Mouse (Mus musculus) spleen, adult 2 months (tissue): ENCODE measurements around the gene Samm50. TPM values are rescaled to one million over a fixed set of nuclear protein-coding genes. Genes with fewer than 3 reads are reported as not detected.

ENCODE experiments used
- DNase-seq, 2 experiments: peaks; one replicate each; pipeline versions ENCODE4 v3.0.0 to v3.0.0-alpha.2; 2012 to 2021; ENCODE audit warnings: low spot score in 2 of 2, low read depth in 1 of 2
- H3K27ac ChIP-seq: fragments of 200-500 bp; 2 replicates; pipeline ENCODE4 v1.5.1; 2012; ENCODE audit warnings: low read length, inconsistent platforms; ENCODE audit not compliant: insufficient read depth
- H3K27me3 ChIP-seq: fragments of 200-500 bp; 2 replicates; pipeline ENCODE4 v1.6.1; 2012; ENCODE audit warnings: mild to moderate bottlenecking, moderate library complexity, low read length, inconsistent platforms; ENCODE audit not compliant: control insufficient read depth, insufficient read depth
- H3K36me3 ChIP-seq: fragments of 200-500 bp; 2 replicates; pipeline ENCODE4 v1.6.1; 2012; ENCODE audit warnings: mild to moderate bottlenecking, low read length, inconsistent platforms; ENCODE audit not compliant: control insufficient read depth, insufficient read depth
- H3K4me1 ChIP-seq: fragments of 200-500 bp; 2 replicates; pipeline ENCODE4 v1.6.1; 2011; ENCODE audit warnings: inconsistent platforms; ENCODE audit not compliant: control insufficient read depth, insufficient read depth, insufficient read length
- H3K4me3 ChIP-seq: fragments of 200-500 bp; 2 replicates; pipeline ENCODE4 v1.5.1; 2011; ENCODE audit warnings: mild to moderate bottlenecking, inconsistent platforms; ENCODE audit not compliant: insufficient read depth, insufficient read length; ENCODE audit errors: extremely low read depth
- CTCF ChIP-seq: fragments of 200-500 bp; IDR thresholded peaks from 2 replicates; pipeline ENCODE4 v1.5.1; 2011; ENCODE audit warnings: mild to moderate bottlenecking, inconsistent platforms; ENCODE audit not compliant: insufficient read depth, insufficient read length, insufficient replicate concordance; ENCODE audit errors: extremely low read depth
- POLR2A ChIP-seq: fragments of 200-500 bp; IDR thresholded peaks from 2 replicates; pipeline ENCODE4 v1.6.1; 2011; ENCODE audit warnings: low read depth, low read length, inconsistent platforms
- WGBS: fragments of 180-500 bp; shearing (Covaris S2); methylation state at CpG from one replicate; pipeline ENCODE4 v1.1.7; 2018; 5-methylcytosine and 5-hydroxymethylcytosine counted together
- polyA plus RNA-seq: library from polyadenylated mRNA; depleted of rRNA; stranded (reverse); fragments of >200 nt; gene quantifications from 2 replicates; pipeline ENCODE4 v1.2.3, GENCODE M21; 2012

The Samm50 gene
- polyA plus RNA-seq, 1 experiment: 9.0 TPM

DNA sequence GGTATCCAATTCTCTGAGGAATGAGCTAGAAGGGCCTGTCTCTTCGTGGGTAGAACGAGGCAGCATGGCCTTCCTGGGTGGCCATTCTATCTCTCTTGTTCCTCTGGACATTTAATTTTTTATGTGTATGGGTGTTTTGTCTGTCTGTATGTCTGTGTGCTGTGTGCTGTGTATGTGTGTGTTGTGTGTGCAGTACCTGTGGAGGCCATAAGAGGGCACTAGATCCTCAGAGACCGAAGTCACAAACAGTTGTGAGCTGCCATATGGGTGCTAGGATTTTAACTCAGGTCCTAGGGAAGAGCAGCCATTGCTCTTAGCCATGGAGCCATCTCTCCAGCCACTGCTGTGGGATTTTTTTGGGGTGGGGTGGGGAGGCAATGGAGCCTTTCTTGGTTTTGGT is 55.3 kb downstream of the Samm50 start:
- no peaks in the 10 kb centered on the region; the same call in 1 of the 2 replicates for H3K4me1 ChIP-seq
- H3K27me3 ChIP-seq: no peaks in the 10 kb centered on the region
- no peak for DNase-seq
- WGBS: 94% methylated on average over 3 of the region's 3 CpGs
- H3K36me3 ChIP-seq: no peaks in the 10 kb centered on the region
- no peak overlapping the region for H3K4me3 ChIP-seq
- H3K27ac ChIP-seq: no peak overlapping the region
- TF ChIP-seq CTCF: no peak
- TF ChIP-seq POLR2A: no peak

DNA sequence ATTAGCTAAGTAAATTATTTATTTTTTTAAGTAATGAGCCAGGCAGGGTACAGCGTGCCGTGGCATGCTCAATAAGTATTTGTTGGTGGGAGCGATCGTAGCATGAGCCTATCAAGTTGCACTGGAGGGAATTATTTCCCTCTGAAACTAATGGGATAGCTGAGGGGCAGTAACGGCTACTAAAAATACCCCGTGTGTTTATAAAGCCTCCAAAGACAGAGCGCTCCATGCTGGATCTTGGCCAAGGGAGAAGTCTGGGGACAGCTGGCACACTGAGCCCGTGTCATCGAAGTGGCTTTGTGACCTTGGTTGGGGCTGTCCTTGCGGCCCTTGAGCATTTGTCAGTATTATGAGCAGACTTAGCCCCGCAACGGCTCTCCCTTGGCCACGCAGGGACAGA is 59.2 kb downstream of the Samm50 start:
- Histone ChIP-seq H3K4me3 (no peak overlapping the region), H3K27ac (no peak overlapping the region), H3K27me3 (no peaks in the 10 kb centered on the region), H3K36me3 (no peaks in the 10 kb centered on the region), H3K4me1 (no peaks in the 10 kb centered on the region)
- no peak for DNase-seq
- TF ChIP-seq POLR2A (no peak), CTCF (no peak)
- WGBS: 87% methylated on average over 13 of the region's 13 CpGs

DNA sequence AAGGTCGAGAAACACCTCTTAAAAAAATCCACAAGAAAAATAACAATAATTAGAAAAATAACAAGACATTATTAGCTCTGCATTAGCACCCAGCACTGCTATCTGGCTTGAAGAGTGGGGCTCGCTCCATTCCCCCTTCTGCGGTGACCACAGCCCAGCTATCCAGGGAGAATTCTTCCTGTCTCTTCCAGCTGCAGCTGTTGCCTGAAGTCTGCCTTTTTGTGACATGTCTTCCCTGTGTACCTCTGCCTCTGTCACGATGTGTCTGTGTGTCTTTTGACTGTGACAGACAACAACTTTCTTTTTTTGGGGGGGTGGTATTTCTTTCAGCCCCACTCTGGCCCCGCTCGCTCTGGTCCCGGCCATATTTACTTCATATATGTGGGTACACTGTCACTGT is 60.6 kb downstream of the Samm50 start:
- Histone ChIP-seq H3K4me3 (no peak overlapping the region), H3K4me1 (no peaks in the 10 kb centered on the region), H3K27me3 (no peaks in the 10 kb centered on the region), H3K27ac (no peak overlapping the region), H3K36me3 (no peaks in the 10 kb centered on the region)
- TF ChIP-seq CTCF: no peak
- TF ChIP-seq POLR2A: no peak
- 95% methylated on average over 7 of the region's 7 CpGs for WGBS
- DNase-seq: no peak

DNA sequence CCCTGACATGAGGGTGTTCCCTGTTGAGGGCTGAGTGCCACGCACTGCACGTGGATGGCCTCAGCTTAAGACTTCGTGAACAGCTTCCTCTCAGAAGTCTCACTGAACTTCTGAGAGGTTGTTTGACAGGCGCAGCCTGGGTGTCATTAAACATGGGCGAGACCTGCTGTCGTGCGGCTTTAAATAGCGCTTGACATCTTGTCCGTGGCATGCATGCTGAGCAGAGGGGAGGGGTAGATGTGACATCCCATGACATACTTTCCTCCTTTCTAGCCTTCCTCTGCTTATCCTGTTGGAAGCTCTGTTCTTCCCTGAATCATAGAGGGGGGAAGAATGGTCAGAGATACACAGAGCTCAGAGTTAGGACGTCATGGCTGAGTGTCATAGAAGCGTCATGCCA is 61.7 kb downstream of the Samm50 start:
- no peak overlapping the region for H3K27ac ChIP-seq
- no peaks in the 10 kb centered on the region for H3K36me3 ChIP-seq
- no peaks in the 10 kb centered on the region for H3K4me1 ChIP-seq
- no peak for DNase-seq
- 63% methylated on average over 11 of the region's 11 CpGs for WGBS
- no peak overlapping the region for H3K4me3 ChIP-seq
- H3K27me3 ChIP-seq: no peaks in the 10 kb centered on the region
- TF ChIP-seq POLR2A: no peak
- TF ChIP-seq CTCF: no peak

DNA sequence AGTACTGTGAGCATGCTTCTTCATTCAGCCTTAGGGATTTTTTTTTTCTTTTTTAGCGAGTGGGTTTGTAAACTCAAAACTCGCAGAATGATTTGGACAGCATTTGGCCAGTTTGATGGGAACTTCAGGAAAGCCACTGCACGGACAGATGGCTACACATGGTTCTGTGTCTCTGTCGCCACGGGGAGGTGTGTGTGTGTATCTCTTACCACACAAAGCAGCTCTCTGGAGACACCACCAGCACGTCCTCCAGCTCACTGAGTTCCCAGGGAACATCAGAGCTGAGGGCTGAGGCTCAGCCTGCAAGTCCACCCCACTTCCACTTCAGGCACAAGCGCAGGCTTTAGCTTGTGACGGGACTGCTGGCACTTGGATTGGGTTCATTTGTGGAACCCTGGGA is 62.3 kb downstream of the Samm50 start:
- H3K4me1 ChIP-seq: no peaks in the 10 kb centered on the region
- H3K36me3 ChIP-seq: no peaks in the 10 kb centered on the region
- H3K27ac ChIP-seq: no peak overlapping the region
- no peak for DNase-seq
- H3K4me3 ChIP-seq: no peak overlapping the region
- WGBS: 75% methylated on average over 8 of the region's 8 CpGs
- no peak for TF ChIP-seq POLR2A
- TF ChIP-seq CTCF: no peak
- no peaks in the 10 kb centered on the region for H3K27me3 ChIP-seq

DNA sequence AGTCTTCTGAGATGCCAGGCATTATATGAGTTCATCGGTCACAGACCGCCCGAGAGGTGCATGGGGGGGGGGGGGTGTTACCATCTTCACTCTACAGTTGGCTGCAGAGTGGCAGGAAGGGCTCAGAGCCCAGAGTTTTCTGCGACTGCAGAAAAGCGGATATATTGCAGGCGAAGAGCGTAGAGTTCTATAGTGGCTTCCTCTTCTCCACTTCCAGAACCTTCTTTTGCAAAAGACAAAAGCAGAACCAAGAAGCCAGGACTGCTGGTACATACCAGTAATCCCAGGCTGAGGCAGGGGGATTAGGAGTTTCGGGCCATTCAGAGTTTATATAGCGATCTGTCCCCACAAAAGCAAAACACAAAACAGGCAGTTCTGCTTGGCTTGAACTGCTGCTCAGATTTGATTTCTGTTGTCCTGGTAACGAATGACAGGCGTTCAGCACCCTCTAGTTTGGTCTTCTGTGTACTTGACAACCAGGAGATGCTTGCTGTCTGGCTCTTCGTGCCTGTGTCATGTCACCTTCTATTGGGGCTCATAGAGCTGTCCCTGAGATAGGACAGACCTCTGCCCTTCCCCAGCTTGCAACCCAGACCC is 64.3 kb downstream of the Samm50 start:
- no peak for TF ChIP-seq CTCF
- no peak for TF ChIP-seq POLR2A
- Histone ChIP-seq H3K27me3 (no peaks in the 10 kb centered on the region), H3K36me3 (no peaks in the 10 kb centered on the region), H3K4me3 (no peak overlapping the region), H3K27ac (no peak overlapping the region), H3K4me1 (no peaks in the 10 kb centered on the region)
- 35% methylated on average over 12 of the region's 12 CpGs for WGBS
- no peak for DNase-seq

DNA sequence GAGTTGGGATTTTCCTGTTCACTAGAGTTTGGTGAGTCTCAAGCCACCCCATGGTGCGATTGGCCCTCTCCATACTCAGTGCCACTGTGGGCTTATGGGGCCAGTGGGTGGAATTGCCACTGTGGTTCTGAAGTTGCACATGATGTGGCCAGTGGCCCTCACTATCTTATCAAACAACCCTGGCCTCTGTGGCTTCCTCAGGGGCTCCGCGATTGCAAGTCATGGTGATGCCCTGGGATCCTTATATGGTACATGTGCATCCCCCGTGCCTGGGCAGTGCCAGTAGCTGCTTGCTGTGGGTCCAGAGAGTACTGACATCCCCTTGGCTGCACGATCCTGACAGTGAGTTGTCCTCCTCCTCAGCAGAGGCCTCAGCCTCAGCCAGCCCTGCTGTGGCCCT is 64.8 kb downstream of the Samm50 start:
- Histone ChIP-seq H3K27me3 (no peaks in the 10 kb centered on the region), H3K27ac (no peak overlapping the region), H3K4me1 (no peaks in the 10 kb centered on the region), H3K36me3 (no peaks in the 10 kb centered on the region), H3K4me3 (no peak overlapping the region)
- TF ChIP-seq CTCF (no peak), POLR2A (no peak)
- 69% methylated on average over 5 of the region's 5 CpGs for WGBS
- no peak for DNase-seq
